Mouse (Mus musculus): ENCODE data around the gene Asb15.
A peak's percentile ranks its signal among the peaks of the same experiment; 100 is the strongest.

Gene Asb15

DNA sequence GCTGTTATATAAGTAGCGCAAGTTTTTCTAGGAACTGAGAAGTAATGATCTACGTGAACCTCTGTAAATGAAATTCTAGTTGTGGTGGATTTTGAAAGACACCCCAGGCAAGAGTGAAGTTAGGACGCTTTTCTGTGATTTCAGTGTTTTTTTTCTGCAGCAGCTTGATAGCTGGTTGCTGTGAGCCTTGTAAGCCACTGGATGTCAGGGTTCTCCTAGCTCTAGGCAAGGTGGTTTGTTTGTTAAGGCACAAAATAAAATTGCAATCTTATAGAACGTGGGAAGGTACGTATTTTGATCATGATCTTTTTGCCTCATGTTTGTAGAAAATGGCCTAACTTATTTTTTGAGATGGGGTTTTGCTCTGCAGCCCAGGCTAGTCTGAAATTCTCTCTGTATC lies 41.0 kb downstream of the Asb15 start:
- DNase-seq = no peak

DNA sequence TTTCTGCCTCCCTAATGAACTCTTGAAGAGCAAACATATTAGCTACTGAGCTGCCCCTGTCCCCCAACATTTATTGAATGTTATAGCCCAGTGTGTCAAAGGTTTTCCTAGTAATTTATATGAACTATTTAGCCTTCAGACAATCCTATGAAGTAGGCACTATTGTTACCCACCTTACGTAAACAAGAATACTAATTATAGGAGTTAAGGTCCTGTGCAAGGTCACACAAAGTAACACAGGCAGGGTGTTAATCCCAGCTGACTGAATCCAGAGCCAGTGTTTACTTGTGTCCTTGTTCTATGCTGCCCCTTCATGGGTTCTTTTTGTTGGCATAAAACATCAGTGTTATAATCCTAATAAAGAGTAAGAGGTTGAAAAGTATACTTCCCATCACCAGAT lies 41.8 kb downstream of the Asb15 start:
- DNase-seq = no peak

DNA sequence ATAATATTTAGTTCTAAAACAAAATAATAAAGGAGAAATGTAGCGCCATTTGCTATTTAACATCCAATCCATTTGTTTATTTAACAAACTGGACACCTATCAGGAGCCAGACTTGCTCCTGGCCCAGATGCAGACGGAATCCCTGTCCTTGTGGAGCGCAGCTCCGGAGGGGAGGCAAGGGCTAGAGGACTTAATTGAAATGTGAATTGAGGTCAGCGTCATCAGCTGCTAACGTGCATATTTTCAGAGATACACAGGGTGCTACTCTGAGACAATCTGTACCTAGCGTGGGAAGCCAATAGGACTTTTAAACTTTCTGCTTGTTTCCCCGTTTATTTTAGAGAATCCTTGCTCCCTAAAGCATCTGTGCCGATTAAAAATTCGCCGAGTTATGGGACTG lies 42.3 kb downstream of the Asb15 start:
- no peak for DNase-seq

- peak; percentile 53 for DNase-seq
Measured at GRCm38 (mm10) chr6:24571126-24571525, 43.2 kb downstream of the Asb15 start.

DNA sequence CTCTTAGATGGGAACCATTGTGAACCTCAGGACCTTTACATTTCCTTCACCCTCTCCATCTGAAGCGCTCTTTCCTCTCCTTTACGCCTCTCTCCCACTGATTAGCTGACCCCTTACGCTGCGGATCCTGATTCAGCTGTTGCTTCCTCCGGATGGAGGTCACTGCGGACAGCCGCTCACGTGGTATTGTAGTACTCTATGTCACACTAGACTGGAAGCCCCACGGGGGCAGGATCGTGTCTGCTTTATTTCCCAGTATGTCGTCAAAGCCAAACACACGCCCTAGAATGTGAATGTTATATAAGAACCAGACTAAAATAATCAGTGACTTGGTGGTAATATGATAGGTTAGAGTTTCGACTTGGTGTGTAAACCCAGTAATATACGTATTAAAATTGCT lies 44.5 kb downstream of the Asb15 start:
- DNase-seq = no peak

GRCm38 (mm10) chr6:24573319-24573718 lies 45.4 kb downstream of the Asb15 start:
- no peak for DNase-seq

- DNase-seq = no peak
Measured at GRCm38 (mm10) chr6:24583456-24583855, 55.5 kb downstream of the Asb15 start.

DNA sequence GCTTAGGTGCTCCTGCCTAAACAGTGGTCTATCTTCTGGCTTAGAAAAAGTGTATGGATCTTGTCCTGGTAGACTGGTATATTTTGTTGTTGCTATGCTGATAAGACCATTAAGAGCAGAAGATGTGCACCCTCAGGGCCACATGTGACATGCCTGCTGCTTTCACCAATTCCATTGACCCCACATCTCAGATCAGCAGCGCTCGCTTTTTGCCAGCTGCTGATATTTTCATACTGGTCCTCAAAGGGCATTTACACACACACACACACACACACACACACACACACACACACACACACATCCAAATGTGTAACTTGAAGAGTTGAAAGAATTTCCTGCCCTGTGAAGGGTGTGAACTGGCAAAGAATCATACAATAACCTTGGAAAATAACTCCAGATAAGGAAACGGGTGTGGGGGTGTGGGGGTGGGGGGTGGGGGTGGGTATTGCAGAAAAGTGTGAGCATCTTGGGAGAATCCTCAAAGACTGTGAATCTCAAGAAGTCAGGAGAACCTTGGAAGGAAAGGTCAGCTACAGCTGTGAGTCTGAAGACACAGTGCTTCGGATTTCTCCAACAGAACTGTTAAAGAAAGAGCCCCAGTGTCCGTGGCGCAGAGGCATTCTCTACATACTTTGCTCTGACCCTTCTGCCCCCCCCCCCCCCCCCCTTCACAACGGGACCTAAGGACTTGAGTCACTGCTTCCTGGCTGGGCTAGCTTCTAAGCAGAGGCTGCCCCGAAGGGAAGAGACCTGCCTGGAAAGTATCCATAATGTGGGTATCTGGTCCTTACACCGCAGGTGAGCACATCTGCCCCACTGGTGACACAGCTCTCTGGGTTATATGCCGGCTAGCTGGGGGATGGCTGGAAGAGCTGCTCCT lies 57.7 kb downstream of the Asb15 start:
- DNase-seq = no peak

- DNase-seq = peak; percentile 64
Measured at GRCm38 (mm10) chr6:24586885-24587284, 58.9 kb downstream of the Asb15 start.

DNA sequence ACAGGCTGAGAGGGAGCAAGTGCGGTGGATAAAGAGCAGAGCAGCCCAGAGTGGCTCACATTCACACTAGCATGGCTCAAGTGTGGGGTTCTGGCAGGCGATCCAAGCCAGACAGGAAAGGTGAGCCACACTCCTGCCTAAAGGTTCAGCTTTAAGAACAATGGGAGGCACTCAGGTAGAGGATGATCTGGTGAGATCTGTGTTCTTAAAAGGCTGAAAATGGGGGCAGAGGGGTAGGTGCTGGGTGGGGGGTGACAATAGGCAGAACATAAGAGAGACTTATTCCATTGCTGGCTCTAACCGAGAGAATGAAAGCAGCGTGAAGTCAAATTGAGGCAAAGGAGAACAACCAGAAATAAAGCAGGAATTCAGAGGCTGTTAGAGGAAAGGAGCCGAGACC lies 62.3 kb downstream of the Asb15 start:
- no peak for DNase-seq

- no peak for DNase-seq
Measured at GRCm38 (mm10) chr6:24591525-24592218, 63.7 kb downstream of the Asb15 start.

DNA sequence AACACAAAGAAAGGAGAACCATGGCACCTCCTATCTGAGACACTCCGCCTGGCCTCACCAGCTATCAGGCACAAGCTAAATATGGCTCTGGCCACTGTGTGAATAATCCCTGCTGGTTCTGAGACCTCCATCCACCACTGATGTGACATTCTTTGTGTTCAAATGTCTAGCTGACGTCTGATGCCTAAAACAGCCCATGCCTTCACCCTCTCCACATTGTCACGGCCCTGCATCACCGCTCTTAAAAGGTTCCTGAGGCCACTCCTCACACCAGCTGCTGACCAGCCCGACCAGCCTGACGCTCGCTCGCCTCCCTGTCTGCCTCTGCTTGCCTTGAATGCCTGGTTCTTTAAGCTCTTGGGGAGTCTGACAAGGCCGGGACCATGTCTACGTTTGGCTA lies 69.6 kb downstream of the Asb15 start, which contains the start of gene Lmod2:
Gene Lmod2, plus strand, starts transcription at position 263 of the 400 bp plus-strand sequence.
- DNase-seq = no peak

GRCm38 (mm10) chr6:24599179-24599578 lies 71.2 kb downstream of the Asb15 start:
- DNase-seq = no peak

- DNase-seq = no peak
Measured at GRCm38 (mm10) chr6:24599639-24600038, 71.7 kb downstream of the Asb15 start.

DNA sequence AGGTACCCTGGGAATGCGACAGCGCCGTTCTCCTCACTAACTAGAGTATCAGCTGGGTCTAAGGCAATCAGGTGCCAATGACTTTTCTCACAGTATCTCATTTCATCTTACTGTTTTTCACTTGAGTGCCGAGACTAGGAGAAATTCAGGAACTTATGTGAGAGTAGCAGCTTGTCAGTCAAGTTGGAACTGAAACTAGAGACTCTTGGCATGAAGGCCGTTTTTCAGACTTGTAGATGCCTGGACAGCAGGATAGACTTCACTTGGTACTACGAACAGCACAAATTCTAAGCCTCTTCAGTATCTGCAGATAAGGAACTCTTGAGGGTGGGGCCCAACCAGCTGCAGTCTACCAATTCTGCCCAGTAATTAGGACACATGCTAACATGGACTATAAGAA lies 72.2 kb downstream of the Asb15 start:
- no peak for DNase-seq

DNA sequence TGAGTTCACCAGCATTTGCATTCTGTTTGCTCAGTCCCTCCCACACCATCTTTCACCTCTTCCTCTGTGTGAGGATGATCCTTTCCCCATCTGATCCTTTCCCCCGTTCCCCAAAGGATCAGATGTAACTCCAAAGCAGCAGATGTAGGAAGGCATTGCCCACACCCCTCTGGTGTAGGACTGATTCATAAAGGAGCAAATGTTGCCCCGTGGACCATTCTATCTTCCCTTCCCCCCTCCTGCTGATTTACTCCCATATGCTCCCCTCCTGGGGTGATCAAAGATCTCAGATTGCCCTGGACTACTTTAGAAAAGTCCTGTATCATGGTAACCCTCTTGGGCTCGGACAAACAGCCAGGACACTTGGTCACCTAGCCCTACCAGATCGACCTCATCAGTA lies 72.8 kb downstream of the Asb15 start:
- DNase-seq = no peak

DNA sequence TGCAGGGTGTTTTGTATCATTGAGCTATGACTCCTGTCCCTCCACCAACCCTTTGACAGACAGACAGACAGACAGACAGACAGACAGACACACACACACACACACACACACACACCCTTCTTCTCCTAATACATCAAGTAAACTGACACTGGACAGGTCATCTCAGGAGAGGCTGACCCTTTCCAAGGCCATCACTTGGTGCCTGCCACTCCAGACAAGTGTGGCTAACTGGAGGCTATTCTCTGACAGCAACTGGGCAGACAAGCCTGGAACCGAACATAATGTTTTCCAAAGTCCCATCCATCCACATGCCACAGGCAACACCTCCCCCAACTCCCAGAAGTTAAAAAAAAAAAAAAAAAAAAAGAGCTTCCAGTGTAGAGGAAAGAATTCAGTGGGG lies 73.7 kb downstream of the Asb15 start:
- DNase-seq = no peak

- no peak for DNase-seq
Measured at GRCm38 (mm10) chr6:24602351-24602750, 74.4 kb downstream of the Asb15 start.

DNA sequence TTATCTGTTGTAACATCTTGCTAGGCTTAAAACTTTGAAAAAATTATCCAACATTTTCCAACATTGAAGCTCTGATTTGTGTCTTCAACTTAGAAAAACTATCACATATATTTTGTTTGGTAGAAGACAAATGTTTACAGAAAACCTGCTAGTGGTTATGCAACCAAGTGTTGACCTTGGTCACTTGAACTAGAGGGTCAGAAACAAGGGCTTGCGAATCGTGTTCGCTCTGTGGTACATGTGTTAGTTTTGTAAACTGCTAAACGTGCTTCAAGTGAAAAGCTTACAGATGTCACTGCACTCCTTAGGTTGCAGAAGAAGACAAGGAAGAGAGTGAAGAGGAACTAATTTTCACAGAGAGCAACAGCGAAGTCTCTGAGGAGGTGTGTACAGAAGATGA lies 75.0 kb downstream of the Asb15 start:
- no peak for DNase-seq

DNA sequence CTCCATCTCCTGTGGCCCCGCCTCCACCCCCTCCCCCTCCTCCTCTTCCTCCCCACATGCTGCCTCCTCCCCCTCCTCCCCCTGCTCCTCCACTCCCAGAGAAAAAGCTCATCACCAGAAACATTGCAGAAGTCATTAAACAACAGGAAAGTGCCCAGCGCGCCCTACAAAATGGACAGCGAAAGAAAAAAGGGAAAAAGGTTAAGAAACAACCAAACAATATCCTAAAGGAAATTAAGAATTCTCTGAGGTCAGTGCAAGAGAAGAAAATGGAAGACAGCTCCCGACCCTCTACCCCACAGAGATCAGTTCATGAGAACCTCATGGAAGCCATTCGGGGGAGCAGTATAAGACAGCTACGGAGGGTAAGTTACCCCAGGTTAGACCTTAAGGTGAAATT lies 76.3 kb downstream of the Asb15 start:
- no peak for DNase-seq

DNA sequence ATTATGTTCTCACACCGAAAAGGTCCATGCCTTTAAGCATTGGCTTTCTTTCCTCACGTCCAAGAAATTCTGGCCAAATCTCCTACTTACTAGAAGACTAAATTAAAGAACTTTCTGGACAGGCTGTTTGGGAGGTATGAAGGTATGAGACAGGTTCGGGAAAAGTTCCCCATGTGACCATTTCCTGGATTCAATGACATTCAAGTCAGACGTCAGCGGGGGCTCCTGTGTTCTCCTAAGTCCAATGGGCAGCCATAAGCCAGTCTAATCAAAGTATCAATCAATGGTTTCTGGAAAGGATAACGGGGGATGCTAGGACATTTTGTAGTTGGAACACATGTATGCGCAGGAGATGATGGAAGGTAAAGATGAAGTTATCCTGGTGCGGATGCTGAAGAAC lies 77.7 kb downstream of the Asb15 start:
- DNase-seq = no peak

DNA sequence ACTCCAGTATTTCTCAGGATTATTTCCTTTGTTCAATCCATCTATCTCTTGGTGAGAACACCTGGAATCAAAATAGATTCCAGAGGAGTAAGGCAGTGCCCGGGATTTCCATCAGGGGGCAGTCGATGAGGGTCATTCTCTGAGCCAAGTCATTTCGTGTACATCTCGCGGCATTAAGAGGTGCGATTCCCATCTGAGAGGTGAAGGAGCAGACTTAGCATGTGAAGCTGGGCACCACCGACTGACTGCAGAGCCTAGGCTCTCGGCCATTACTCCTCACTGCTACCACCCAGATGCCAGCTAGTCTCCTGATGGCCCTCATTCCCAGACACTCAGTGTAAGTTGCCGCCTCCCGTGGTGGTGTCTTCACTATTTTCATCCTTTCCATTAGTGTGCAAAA lies 78.6 kb downstream of the Asb15 start:
- DNase-seq = no peak

DNA sequence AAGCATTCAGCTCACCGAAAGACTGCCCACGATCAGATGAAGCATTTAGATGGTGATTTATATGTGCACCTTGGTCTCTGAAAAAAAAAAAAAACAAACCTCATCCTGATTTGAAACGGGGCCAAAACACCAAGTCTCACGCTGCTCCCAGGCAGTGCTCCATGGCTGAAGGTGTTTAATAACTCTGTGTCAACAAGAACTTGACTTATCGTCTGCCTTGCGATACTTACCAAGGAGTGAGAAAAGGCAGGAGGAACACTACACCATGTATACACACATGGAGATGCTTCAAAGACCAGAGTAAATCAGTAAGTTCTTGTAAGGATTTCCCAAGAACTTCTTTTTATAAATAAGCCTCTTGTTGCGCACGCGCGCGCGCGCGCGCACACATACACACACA lies 79.6 kb downstream of the Asb15 start:
- no peak for DNase-seq

DNA sequence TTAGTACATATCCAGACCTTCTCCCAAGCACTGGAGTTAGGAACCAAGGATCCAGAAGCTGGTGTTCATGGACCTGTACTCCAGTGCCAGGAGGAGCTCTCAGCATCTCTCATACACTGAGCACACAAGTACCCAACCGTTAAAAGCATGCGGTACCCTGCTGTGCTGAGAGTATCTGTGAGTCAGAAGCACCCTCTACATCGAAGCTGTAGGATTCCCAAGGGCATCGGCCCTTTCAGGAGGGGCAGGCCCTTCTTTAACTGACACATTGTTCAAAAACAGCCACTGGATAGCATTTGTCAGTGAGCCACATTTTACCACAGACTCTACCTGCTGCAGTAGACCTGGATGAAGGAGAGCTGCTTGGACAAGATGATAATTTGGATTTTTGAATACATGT lies 80.2 kb downstream of the Asb15 start:
- no peak for DNase-seq

Measured in kidney, adult 11 months (tissue).